Mouse (Mus musculus) large intestine, adult 2 months (tissue): Measurements from ENCODE around the gene Ankrd35. TPM values are rescaled to one million over a fixed set of nuclear protein-coding genes. Genes with fewer than 3 reads are reported as not detected.
"Not testable (repeated sequence)": the region's sequence is repeated elsewhere in the genome, so short reads cannot be mapped to it uniquely, and the experiment has no call there.

Source experiments
- DNase-seq: peaks from one replicate; pipeline ENCODE4 v3.0.0-alpha.2; 2012; ENCODE audit warnings: low read depth, low spot score
- WGBS: fragments of 180-500 bp; shearing (Covaris S2); methylation state at CpG from one replicate; pipeline ENCODE4 v1.1.7; 2018; 5-methylcytosine and 5-hydroxymethylcytosine counted together
- polyA plus RNA-seq: library from polyadenylated mRNA; depleted of rRNA; stranded (reverse); fragments of >200 nt; gene quantifications from 2 replicates; pipeline ENCODE4 v1.2.3, GENCODE M21; 2012; rRNA removed

Gene Ankrd35
- polyA plus RNA-seq, 1 experiment, result 0.43 TPM

GRCm38 (mm10) chr3:96737995-96738394, 68.1 kb downstream of the Ankrd35 start:
- WGBS, result 96% methylated on average over 1 of the region's 1 CpGs
- no peak for DNase-seq

GRCm38 (mm10) chr3:96740279-96740678, 70.3 kb downstream of the Ankrd35 start:
- not testable (repeated sequence) for DNase-seq

Other genes starting within 250 kb of the Ankrd35 start
- not detected in 2 replicates for gene BC107364, start 217.8 kb upstream of the Ankrd35 start, polyA plus RNA-seq
- gene Hfe2, start 145.0 kb upstream of the Ankrd35 start, polyA plus RNA-seq, result 0.05 TPM in 1 of 2 replicates, not detected in the other
- gene Txnip, start 112.2 kb upstream of the Ankrd35 start, polyA plus RNA-seq, result 325 and 536 TPM in 2 replicates
- gene Gm16253, start 93.1 kb upstream of the Ankrd35 start, polyA plus RNA-seq, result not detected in 2 replicates
- 7.5 and 8.0 TPM in 2 replicates for gene Polr3gl, start 76.0 kb upstream of the Ankrd35 start, polyA plus RNA-seq
- gene Ankrd34a, start 73.5 kb upstream of the Ankrd35 start, polyA plus RNA-seq, result 0.30 and 0.45 TPM in 2 replicates
- gene Lix1l, start 69.0 kb upstream of the Ankrd35 start, polyA plus RNA-seq, result 6.9 and 7.5 TPM in 2 replicates
- gene Rbm8a, start 40.2 kb upstream of the Ankrd35 start, polyA plus RNA-seq, result 12.1 and 18.2 TPM in 2 replicates
- gene Pex11b, start 34.8 kb upstream of the Ankrd35 start, polyA plus RNA-seq, result 31.4 and 36.6 TPM in 2 replicates
- gene Gm42957, start 34.7 kb upstream of the Ankrd35 start, polyA plus RNA-seq, result 0.07 and 0.14 TPM in 2 replicates
- gene Itga10, start 24.5 kb upstream of the Ankrd35 start, polyA plus RNA-seq, result 1.3 and 1.6 TPM in 2 replicates
- 17.5 and 23.4 TPM in 2 replicates for gene Pias3, start 26.3 kb downstream of the Ankrd35 start, polyA plus RNA-seq
- gene Nudt17, start 38.4 kb downstream of the Ankrd35 start, polyA plus RNA-seq, result 1.8 and 2.8 TPM in 2 replicates
- 46.2 and 63.9 TPM in 2 replicates for gene Polr3c, start 57.5 kb downstream of the Ankrd35 start, polyA plus RNA-seq
- gene Rnf115, start 57.5 kb downstream of the Ankrd35 start, polyA plus RNA-seq, result 21.2 and 30.1 TPM in 2 replicates
- 42.7 and 83.0 TPM in 2 replicates for gene Pdzk1, start 159.2 kb downstream of the Ankrd35 start, polyA plus RNA-seq
- 4.2 and 5.2 TPM in 2 replicates for gene Cd160, start 159.2 kb downstream of the Ankrd35 start, polyA plus RNA-seq
- 1.8 and 2.1 TPM in 2 replicates for gene Gja5, start 234.6 kb downstream of the Ankrd35 start, polyA plus RNA-seq
- gene Gpr89, start 235.2 kb downstream of the Ankrd35 start, polyA plus RNA-seq, result 28.0 and 54.4 TPM in 2 replicates